Mouse (Mus musculus) colon, adult 2 months (tissue): ENCODE results near the gene Gm11007. TPM values are rescaled to one million over a fixed set of nuclear protein-coding genes. Genes with fewer than 3 reads are reported as not detected.

Source experiments
- polyA plus RNA-seq: library from polyadenylated mRNA; depleted of rRNA; stranded (reverse); fragments of >200 nt; gene quantifications from 2 replicates; pipeline ENCODE4 v1.2.3, GENCODE M21; 2012; rRNA removed

Gm11007 gene
- polyA plus RNA-seq = not detected in 2 replicates

GRCm38 (mm10) chr2:175643678-175644077, at the start of gene Gm11007:
TSS of gene Gm11007 (plus strand) at chr2:175643978.

Other genes with a start within 250 kb of the Gm11007 start
- 2.0 and 2.2 TPM in 2 replicates for gene Gm4724, start 208.2 kb upstream of the Gm11007 start, polyA plus RNA-seq
- 0.10 and 0.15 TPM in 2 replicates for gene Zfp965, start 174.0 kb upstream of the Gm11007 start, polyA plus RNA-seq
- not detected in 2 replicates for gene Zfp969, start 59.7 kb downstream of the Gm11007 start, polyA plus RNA-seq
- gene Gm2007, start 97.6 kb downstream of the Gm11007 start, polyA plus RNA-seq = not detected in 2 replicates
- gene Gm14288, start 157.1 kb downstream of the Gm11007 start, polyA plus RNA-seq = 0.29 and 0.37 TPM in 2 replicates
- not detected in 2 replicates for gene Gm6710, start 225.2 kb downstream of the Gm11007 start, polyA plus RNA-seq